Mouse (Mus musculus): Measurements from ENCODE around the gene Srsf10.

DNA sequence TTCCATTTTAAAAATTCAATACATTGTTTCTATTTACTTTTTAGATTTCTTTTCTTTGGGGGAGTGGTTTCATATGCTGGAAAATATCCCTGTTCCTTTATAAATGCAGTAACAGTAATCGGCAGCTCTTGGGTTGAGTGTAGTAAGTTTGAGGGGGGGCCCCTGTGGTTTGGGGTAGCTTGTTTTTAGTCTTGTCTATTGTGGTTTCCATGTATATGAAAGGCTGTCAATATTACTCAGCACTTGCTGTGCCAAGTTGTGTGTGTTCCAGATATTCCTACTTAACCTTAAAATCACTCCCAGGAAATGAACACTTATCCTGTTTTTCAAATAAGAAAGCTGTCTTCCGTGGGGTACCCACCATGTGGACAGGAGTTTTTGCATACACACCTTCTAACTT is 13.4 kb downstream of the Srsf10 start:
- TF ChIP-seq CTCF (IDR thresholded peaks at IDR 0.05; ENCODE audit: control insufficient read depth, insufficient read depth, insufficient replicate concordance, low read depth, low read length) (no peak), POLR2A (IDR thresholded peaks at IDR 0.05; ENCODE audit: control insufficient read depth, low read depth, low read length) (no peak)

All from testis, adult 2 months (tissue).